Mouse (Mus musculus) stomach, postnatal 0 days (tissue): Measurements from ENCODE around the gene Gna14. TPM values are rescaled to one million over a fixed set of nuclear protein-coding genes. Genes with fewer than 3 reads are reported as not detected.

Source experiments
- ATAC-seq: fragments of 200-750 bp; cut with Nextera tagmentation; 2 replicates; pipeline ENCODE4 v1.8.0; 2017; ENCODE audit not compliant: low FRiP score, low TSS enrichment
- DNase-seq: peaks from one replicate; pipeline ENCODE4 v3.0.0-alpha.2; 2016; ENCODE audit warnings: low spot score
- H3K27ac ChIP-seq: fragments of 300-500 bp; sonication (generic); replicated peaks from 2 replicates; pipeline ENCODE4 v1.5.1; 2014; ENCODE audit warnings: mild to moderate bottlenecking, control low read depth
- H3K27me3 ChIP-seq: fragments of 300-500 bp; sonication (generic); 2 replicates; pipeline ENCODE4 v1.6.1; 2014; ENCODE audit warnings: low read length; ENCODE audit not compliant: control insufficient read depth, insufficient read depth
- H3K36me3 ChIP-seq: fragments of 300-500 bp; sonication (generic); 2 replicates; pipeline ENCODE4 v1.6.1; 2014; ENCODE audit warnings: low read length, mixed read lengths; ENCODE audit not compliant: control insufficient read depth, insufficient read depth
- H3K4me1 ChIP-seq: fragments of 300-500 bp; sonication (generic); replicated peaks from 2 replicates; pipeline ENCODE4 v1.6.1; 2014; ENCODE audit warnings: antibody characterized with exemption; ENCODE audit not compliant: control insufficient read depth, insufficient read depth
- H3K4me2 ChIP-seq: fragments of 300-500 bp; sonication (generic); replicated peaks from 2 replicates; pipeline ENCODE4 v1.6.1; 2014; ENCODE audit warnings: low read depth, mild to moderate bottlenecking, control low read depth, moderate library complexity
- H3K4me3 ChIP-seq: fragments of 300-500 bp; sonication (generic); 2 replicates; pipeline ENCODE4 v1.5.1; 2014; ENCODE audit warnings: low read depth, low read length, control low read depth
- H3K9ac ChIP-seq: fragments of 300-500 bp; sonication (generic); 2 replicates; pipeline ENCODE4 v1.6.1; 2014; ENCODE audit warnings: mild to moderate bottlenecking, low read length, control low read depth, mixed read lengths
- H3K9me3 ChIP-seq: fragments of 300-500 bp; sonication (generic); 2 replicates; pipeline ENCODE4 v1.6.1; 2016; ENCODE audit warnings: low read length; ENCODE audit not compliant: control insufficient read depth
- CTCF ChIP-seq: IDR thresholded peaks from 2 replicates; pipeline ENCODE4 v1.5.1; 2016; ENCODE audit warnings: antibody characterized with exemption, low read depth, mild to moderate bottlenecking, moderate library complexity
- EP300 ChIP-seq: optimal IDR thresholded peaks from 2 replicates; pipeline ENCODE3; 2016; ENCODE audit warnings: antibody characterized with exemption
- WGBS: fragments of 180-500 bp; shearing (Covaris S2); extraction: QIAGEN DNeasy Blood & Tissue Kit; methylation state at CpG from one replicate; pipeline ENCODE4 v1.1.7; 2014; 5-methylcytosine and 5-hydroxymethylcytosine counted together
- polyA plus RNA-seq: library from polyadenylated mRNA; unstranded; fragments of >200 nt; fragmentation: Nextera tagmentation; extraction: Ambion mirVana; gene quantifications from 2 replicates; pipeline ENCODE4 v1.2.1, GENCODE M21; 2015

The Gna14 gene
- polyA plus RNA-seq, 1 experiment from 2014 or later: 11.7 TPM

DNA sequence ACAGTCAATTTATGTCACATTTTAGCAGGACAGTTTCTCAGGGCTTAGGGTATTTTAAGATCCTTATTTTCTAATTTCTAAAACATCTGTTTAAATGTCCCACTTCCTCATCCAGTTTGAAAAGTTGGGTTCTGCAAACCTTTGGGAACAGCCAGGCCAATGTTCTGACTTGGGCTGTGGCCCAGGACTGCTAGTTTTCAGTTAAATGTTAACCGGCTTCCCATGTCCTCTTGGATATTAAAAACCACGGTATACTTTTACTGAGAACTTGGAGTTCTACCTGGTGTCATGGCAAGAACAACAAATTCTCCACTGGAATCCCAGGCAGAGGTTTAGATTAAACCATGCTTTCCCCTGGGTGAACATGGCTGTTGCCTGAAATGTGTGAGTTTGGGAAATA is 102.9 kb downstream of the Gna14 start:
- Histone ChIP-seq H3K9me3 (no peaks in the 10 kb centered on the region), H3K27me3 (no peaks in the 10 kb centered on the region), H3K4me3 (no peak overlapping the region), H3K9ac (no peak overlapping the region), H3K4me1 (no peaks in the 10 kb centered on the region), H3K36me3 (no peaks in the 10 kb centered on the region), H3K27ac (no peak overlapping the region), H3K4me2 (no peak overlapping the region)
- DNase-seq: no peak
- 86% methylated on average over 2 of the region's 2 CpGs for WGBS
- TF ChIP-seq CTCF: no peak
- no peak for TF ChIP-seq EP300
- ATAC-seq: no peak

- no peak for DNase-seq
- Histone ChIP-seq H3K36me3 (no peaks in the 10 kb centered on the region), H3K9ac (no peak overlapping the region), H3K4me2 (no peak overlapping the region), H3K27ac (no peak overlapping the region), H3K9me3 (no peaks in the 10 kb centered on the region), H3K4me3 (no peak overlapping the region), H3K4me1 (no peaks in the 10 kb centered on the region), H3K27me3 (no peaks in the 10 kb centered on the region)
- ATAC-seq: no peak
- TF ChIP-seq EP300: no peak
- TF ChIP-seq CTCF: no peak
- 82% methylated on average over 4 of the region's 4 CpGs for WGBS
Measured at GRCm38 (mm10) chr19:16543688-16544087, 108.1 kb downstream of the Gna14 start.

GRCm38 (mm10) chr19:16556988-16557387 is 121.4 kb downstream of the Gna14 start:
- WGBS: 39% methylated on average over 8 of the region's 8 CpGs
- no peaks in the 10 kb centered on the region for H3K36me3 ChIP-seq
- H3K27ac ChIP-seq: no peak overlapping the region
- H3K9me3 ChIP-seq: no peaks in the 10 kb centered on the region
- H3K27me3 ChIP-seq: no peaks in the 10 kb centered on the region
- H3K9ac ChIP-seq: no peak overlapping the region
- H3K4me3 ChIP-seq: no peak overlapping the region
- H3K4me1 ChIP-seq: no peaks in the 10 kb centered on the region
- TF ChIP-seq CTCF (no peak), EP300 (no peak)
- DNase-seq: no peak
- H3K4me2 ChIP-seq: no peak overlapping the region
- ATAC-seq: no peak

DNA sequence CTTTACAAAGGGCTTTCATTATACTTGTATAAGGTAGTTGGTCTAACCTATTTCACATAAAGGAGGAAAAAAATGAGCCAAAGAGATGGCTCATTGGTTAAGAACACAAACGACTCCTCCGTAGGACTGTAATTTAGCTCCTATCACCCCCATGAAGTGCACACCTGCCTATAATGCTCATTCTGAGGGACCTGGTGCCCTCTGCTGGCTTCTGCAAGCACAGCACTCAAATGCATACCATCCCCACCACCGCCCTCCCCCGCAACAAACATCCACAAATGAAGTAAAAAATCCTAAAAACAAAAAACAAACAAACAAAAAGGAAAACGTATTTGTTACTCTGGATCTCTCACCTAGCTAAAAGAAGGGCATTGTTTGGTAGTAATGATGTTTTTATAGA is 122.4 kb downstream of the Gna14 start:
- Histone ChIP-seq H3K4me2 (no peak overlapping the region), H3K27me3 (no peaks in the 10 kb centered on the region), H3K27ac (no peak overlapping the region), H3K4me3 (no peak overlapping the region), H3K4me1 (no peaks in the 10 kb centered on the region), H3K36me3 (no peaks in the 10 kb centered on the region), H3K9me3 (no peaks in the 10 kb centered on the region), H3K9ac (no peak overlapping the region)
- 77% methylated on average over 5 of the region's 5 CpGs for WGBS
- no peak for DNase-seq
- ATAC-seq: no peak
- TF ChIP-seq CTCF (peak; percentile 72), EP300 (no peak)

- TF ChIP-seq CTCF (no peak), EP300 (no peak)
- H3K36me3 ChIP-seq: no peaks in the 10 kb centered on the region
- no peak overlapping the region for H3K9ac ChIP-seq
- no peak for ATAC-seq
- no peak overlapping the region for H3K4me3 ChIP-seq
- H3K4me2 ChIP-seq: no peak overlapping the region
- 36% methylated on average over 2 of the region's 2 CpGs for WGBS
- no peak overlapping the region; the same call in 1 of the 2 replicates for H3K27ac ChIP-seq
- no peaks in the 10 kb centered on the region for H3K27me3 ChIP-seq
- no peaks in the 10 kb centered on the region for H3K4me1 ChIP-seq
- no peaks in the 10 kb centered on the region for H3K9me3 ChIP-seq
- no peak for DNase-seq
Measured at GRCm38 (mm10) chr19:16558570-16558969, 123.0 kb downstream of the Gna14 start.

DNA sequence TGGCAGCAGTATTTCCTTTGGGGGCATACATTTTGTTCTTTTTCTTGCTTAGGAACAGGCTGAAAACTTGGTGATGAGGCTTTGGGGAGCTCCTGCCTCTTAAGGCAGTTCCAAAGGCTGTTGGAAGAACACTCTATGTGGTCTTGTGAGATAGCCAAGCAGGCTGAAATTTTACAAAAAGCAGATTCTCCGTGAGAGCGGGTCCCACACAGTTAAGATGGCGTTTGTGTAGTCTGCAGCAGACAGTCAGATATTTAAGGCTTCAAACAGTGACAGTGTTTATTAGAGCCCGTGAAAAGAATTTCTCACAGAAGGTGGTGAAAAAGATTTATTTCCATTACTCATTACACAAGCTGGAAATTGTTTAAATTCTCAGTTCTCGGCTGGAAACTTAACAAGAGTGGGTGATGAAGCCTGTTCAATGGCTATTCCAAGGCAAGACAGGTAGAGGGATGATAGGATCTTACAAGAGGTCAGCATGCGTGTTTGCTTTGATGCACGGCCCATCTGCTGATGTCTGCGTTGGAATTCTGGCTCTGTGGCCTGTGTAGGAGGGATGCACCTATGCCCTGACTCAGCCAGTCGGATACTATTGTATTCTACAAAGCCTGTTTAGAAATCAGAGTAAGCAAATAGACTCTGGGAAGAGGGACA is 123.8 kb downstream of the Gna14 start:
- 30% methylated on average over 9 of the region's 9 CpGs for whole genome bisulfite sequencing
- Histone ChIP-seq H3K4me3 (no peak overlapping the region), H3K36me3 (no peaks in the 10 kb centered on the region), H3K27me3 (no peaks in the 10 kb centered on the region), H3K27ac (peak overlapping the region; percentile 20; the same call in 1 of the 2 replicates), H3K4me1 (no peaks in the 10 kb centered on the region), H3K9me3 (no peaks in the 10 kb centered on the region), H3K9ac (no peak overlapping the region), H3K4me2 (no peak overlapping the region)
- ATAC-seq (no peak; the same call in 1 of the 2 replicates), DNase-seq (no peak)
- TF ChIP-seq EP300 (no peak), CTCF (no peak)
